Mouse (Mus musculus): Measurements from ENCODE around the gene Prdm16. TPM values are rescaled to one million over a fixed set of nuclear protein-coding genes. Genes with fewer than 3 reads are reported as not detected.

Gene Prdm16
- total and polyA plus RNA-seq, 3 experiments = not detected

GRCm38 (mm10) chr4:154662681-154663215 is 26.1 kb upstream of the Prdm16 start:
- in situ Hi-C loops (cut with MboI; ENCODE audit: low pct_ligation_motif_present, low pct_unique_long_range_greater_than_20kb, low sequenced_read_pairs) = no loop called here
- dilution Hi-C loops (cut with MboI; ENCODE audit: extremely low pct_ligation_motif_present, extremely low pct_unique_long_range_greater_than_20kb, low sequenced_read_pairs) = no loop called here
- no peaks in the 10 kb centered on the region for H3K27me3 ChIP-seq (replicated peaks)
- no peak for DNase-seq (ENCODE audit: extremely low read depth)
- H3K4me2 ChIP-seq (ENCODE audit: insufficient read depth, low read depth, poor library complexity, severe bottlenecking) = no peak overlapping the region
- no peak overlapping the region for H3K4me3 ChIP-seq (replicated peaks in 1 of 3; ENCODE audit: low read depth in 2 of 3, low read length in 2 of 3, poor library complexity in 1 of 3)
- no peaks in the 10 kb centered on the region for H3K79me2 ChIP-seq (replicated peaks; ENCODE audit: control insufficient read depth, extremely low read depth, insufficient read depth, poor library complexity, severe bottlenecking)
- no peak overlapping the region for H3K27ac ChIP-seq (ENCODE audit: insufficient read depth, low read depth)
- no peaks in the 10 kb centered on the region for H3K4me1 ChIP-seq (ENCODE audit: control insufficient read depth in 1 of 2, insufficient read depth in 2 of 2)
- H3K9ac ChIP-seq (ENCODE audit: insufficient read depth, low read depth) = no peak overlapping the region
- H3K36me3 ChIP-seq (replicated peaks in 1 of 2; ENCODE audit: control insufficient read depth in 1 of 2, insufficient read depth in 1 of 2, low read length in 1 of 2) = no peaks in the 10 kb centered on the region
- TF ChIP-seq PAX5 (IDR thresholded peaks at IDR 0.05; ENCODE audit: low read length) (no peak), CTCF (conservative IDR thresholded peaks at IDR 0.05 in 1 of 2, IDR thresholded peaks at IDR 0.05 in 1 of 2; ENCODE audit: low read depth in 2 of 2, low read length in 2 of 2) (no peak), NRF1 (IDR thresholded peaks at IDR 0.05; ENCODE audit: low read depth, low read length) (no peak), SIN3A (IDR thresholded peaks at IDR 0.05; ENCODE audit: low read length) (no peak), POLR2AphosphoS2 (IDR thresholded peaks at IDR 0.05; ENCODE audit: low read depth, low read length) (no peak), MYC (IDR thresholded peaks at IDR 0.05; ENCODE audit: low read depth, low read length) (no peak), ZC3H11A (IDR thresholded peaks at IDR 0.05; ENCODE audit: low read depth, low read length) (no peak), USF2 (conservative IDR thresholded peaks at IDR 0.05; ENCODE audit: low read depth, low read length) (no peak)
- H3K9me3 ChIP-seq (replicated peaks; ENCODE audit: low read length) = peaks cover 89% of the 10 kb centered on the region

GRCm38 (mm10) chr4:154661256-154661655 is 24.6 kb upstream of the Prdm16 start:
- in situ Hi-C loops (cut with MboI; ENCODE audit: low pct_ligation_motif_present, low pct_unique_long_range_greater_than_20kb, low sequenced_read_pairs) = no loop called here
- no peak overlapping the region for H3K4me3 ChIP-seq (replicated peaks in 1 of 3; ENCODE audit: low read depth in 2 of 3, low read length in 2 of 3, poor library complexity in 1 of 3)
- no peaks in the 10 kb centered on the region for H3K4me1 ChIP-seq (ENCODE audit: control insufficient read depth in 1 of 2, insufficient read depth in 2 of 2)
- dilution Hi-C loops (cut with MboI; ENCODE audit: extremely low pct_ligation_motif_present, extremely low pct_unique_long_range_greater_than_20kb, low sequenced_read_pairs) = no loop called here
- H3K27me3 ChIP-seq (replicated peaks) = no peaks in the 10 kb centered on the region
- no peak for DNase-seq (ENCODE audit: extremely low read depth)
- H3K36me3 ChIP-seq (replicated peaks in 1 of 2; ENCODE audit: control insufficient read depth in 1 of 2, insufficient read depth in 1 of 2, low read length in 1 of 2) = no peaks in the 10 kb centered on the region
- no peak overlapping the region for H3K9ac ChIP-seq (ENCODE audit: insufficient read depth, low read depth)
- no peak overlapping the region for H3K4me2 ChIP-seq (ENCODE audit: insufficient read depth, low read depth, poor library complexity, severe bottlenecking)
- no peak overlapping the region for H3K27ac ChIP-seq (ENCODE audit: insufficient read depth, low read depth)
- H3K79me2 ChIP-seq (replicated peaks; ENCODE audit: control insufficient read depth, extremely low read depth, insufficient read depth, poor library complexity, severe bottlenecking) = no peaks in the 10 kb centered on the region
- H3K9me3 ChIP-seq (replicated peaks; ENCODE audit: low read length) = peaks cover 87% of the 10 kb centered on the region
- no peak for TF ChIP-seq CHD1 (IDR thresholded peaks at IDR 0.05; ENCODE audit: low read depth, low read length)
- TF ChIP-seq USF2 (conservative IDR thresholded peaks at IDR 0.05; ENCODE audit: low read depth, low read length) = no peak
- TF ChIP-seq IRF4 (IDR thresholded peaks at IDR 0.05; ENCODE audit: low read depth, low read length) = no peak
- no peak for TF ChIP-seq MAX (IDR thresholded peaks at IDR 0.05; ENCODE audit: low read length)
- TF ChIP-seq SIN3A (IDR thresholded peaks at IDR 0.05; ENCODE audit: low read length) = no peak
- no peak for TF ChIP-seq CHD2 (IDR thresholded peaks at IDR 0.05; ENCODE audit: low read length)
- no peak for TF ChIP-seq UBTF (IDR thresholded peaks at IDR 0.05; ENCODE audit: low read depth, low read length)
- TF ChIP-seq ELF1 (IDR thresholded peaks at IDR 0.05; ENCODE audit: low read depth, low read length) = no peak

- Histone ChIP-seq H3K4me3 (replicated peaks in 1 of 3; ENCODE audit: low read depth in 2 of 3, low read length in 2 of 3, poor library complexity in 1 of 3) (no peak overlapping the region), H3K27ac (ENCODE audit: insufficient read depth, low read depth) (no peak overlapping the region)
- no peak for DNase-seq (ENCODE audit: extremely low read depth)
- TF ChIP-seq KAT2A (IDR thresholded peaks at IDR 0.05; ENCODE audit: insufficient replicate concordance, low read length) (no peak), RAD21 (IDR thresholded peaks at IDR 0.05; ENCODE audit: low read depth, low read length) (no peak), RCOR1 (conservative IDR thresholded peaks at IDR 0.05; ENCODE audit: low read depth, low read length) (no peak), TCF12 (IDR thresholded peaks at IDR 0.05; ENCODE audit: low read depth, low read length) (no peak), NRF1 (IDR thresholded peaks at IDR 0.05; ENCODE audit: low read depth, low read length) (no peak), BHLHE40 (IDR thresholded peaks at IDR 0.05; ENCODE audit: low read depth, low read length) (no peak), POLR2AphosphoS2 (IDR thresholded peaks at IDR 0.05; ENCODE audit: low read depth, low read length) (no peak), MXI1 (IDR thresholded peaks at IDR 0.05; ENCODE audit: low read depth, low read length) (no peak), MEF2A (IDR thresholded peaks at IDR 0.05; ENCODE audit: borderline replicate concordance, low read depth, low read length) (no peak), ETS1 (conservative IDR thresholded peaks at IDR 0.05; ENCODE audit: low read depth, low read length) (no peak), IRF4 (IDR thresholded peaks at IDR 0.05; ENCODE audit: low read depth, low read length) (no peak), SMC3 (IDR thresholded peaks at IDR 0.05; ENCODE audit: low read depth, low read length) (no peak), ZKSCAN1 (IDR thresholded peaks at IDR 0.05; ENCODE audit: borderline replicate concordance, low read depth, low read length) (no peak), HCFC1 (IDR thresholded peaks at IDR 0.05; ENCODE audit: low read depth, low read length) (no peak), USF2 (conservative IDR thresholded peaks at IDR 0.05; ENCODE audit: low read depth, low read length) (no peak), PAX5 (IDR thresholded peaks at IDR 0.05; ENCODE audit: low read length) (no peak), ZC3H11A (IDR thresholded peaks at IDR 0.05; ENCODE audit: low read depth, low read length) (no peak), CHD1 (IDR thresholded peaks at IDR 0.05; ENCODE audit: low read depth, low read length) (no peak)
These were observed 23.4 kb upstream of the Prdm16 start for GRCm38 (mm10) chr4:154660025-154660424.

More at GRCm38 (mm10) chr4:154660025-154660424, 23.4 kb upstream of the Prdm16 start:
- Histone ChIP-seq H3K9ac (ENCODE audit: insufficient read depth, low read depth) (no peak overlapping the region), H3K9me3 (replicated peaks; ENCODE audit: low read length) (peaks cover 82% of the 10 kb centered on the region), H3K4me2 (ENCODE audit: insufficient read depth, low read depth, poor library complexity, severe bottlenecking) (no peak overlapping the region), H3K36me3 (replicated peaks in 1 of 2; ENCODE audit: control insufficient read depth in 1 of 2, insufficient read depth in 1 of 2, low read length in 1 of 2) (no peaks in the 10 kb centered on the region), H3K4me1 (ENCODE audit: control insufficient read depth in 1 of 2, insufficient read depth in 2 of 2) (no peaks in the 10 kb centered on the region), H3K79me2 (replicated peaks; ENCODE audit: control insufficient read depth, extremely low read depth, insufficient read depth, poor library complexity, severe bottlenecking) (no peaks in the 10 kb centered on the region), H3K27me3 (replicated peaks) (no peaks in the 10 kb centered on the region)
- in situ Hi-C loops (cut with MboI; ENCODE audit: low pct_ligation_motif_present, low pct_unique_long_range_greater_than_20kb, low sequenced_read_pairs) = no loop called here
- dilution Hi-C loops (cut with MboI; ENCODE audit: extremely low pct_ligation_motif_present, extremely low pct_unique_long_range_greater_than_20kb, low sequenced_read_pairs) = no loop called here
